Mouse (Mus musculus): Measurements from ENCODE around the gene Tmem136.

- TF ChIP-seq BHLHE40 (IDR thresholded peaks at IDR 0.05; ENCODE audit: low read depth, low read length) (no peak), CTCF (conservative IDR thresholded peaks at IDR 0.05 in 1 of 2, IDR thresholded peaks at IDR 0.05 in 1 of 2; ENCODE audit: low read depth in 2 of 2, low read length in 2 of 2) (no peak), USF1 (IDR thresholded peaks at IDR 0.05; ENCODE audit: low read depth, low read length) (no peak), EP300 (IDR thresholded peaks at IDR 0.05; ENCODE audit: low read length) (no peak), TCF12 (IDR thresholded peaks at IDR 0.05; ENCODE audit: low read depth, low read length) (no peak), ZMIZ1 (IDR thresholded peaks at IDR 0.05; ENCODE audit: low read depth, low read length) (no peak), SMC3 (IDR thresholded peaks at IDR 0.05; ENCODE audit: low read depth, low read length) (no peak), UBTF (IDR thresholded peaks at IDR 0.05; ENCODE audit: low read depth, low read length) (no peak), POLR2AphosphoS2 (IDR thresholded peaks at IDR 0.05; ENCODE audit: low read depth, low read length) (no peak), KAT2A (IDR thresholded peaks at IDR 0.05; ENCODE audit: insufficient replicate concordance, low read length) (no peak), POLR2A (IDR thresholded peaks at IDR 0.05; ENCODE audit: low read depth, low read length) (no peak), NELFE (IDR thresholded peaks at IDR 0.05; ENCODE audit: low read depth, low read length) (no peak)
These were observed 39.6 kb upstream of the Tmem136 start for GRCm38 (mm10) chr9:43155960-43156359.
